ENCODE assay signal across 13 mouse cellular contexts in the genomic region with DNA sequence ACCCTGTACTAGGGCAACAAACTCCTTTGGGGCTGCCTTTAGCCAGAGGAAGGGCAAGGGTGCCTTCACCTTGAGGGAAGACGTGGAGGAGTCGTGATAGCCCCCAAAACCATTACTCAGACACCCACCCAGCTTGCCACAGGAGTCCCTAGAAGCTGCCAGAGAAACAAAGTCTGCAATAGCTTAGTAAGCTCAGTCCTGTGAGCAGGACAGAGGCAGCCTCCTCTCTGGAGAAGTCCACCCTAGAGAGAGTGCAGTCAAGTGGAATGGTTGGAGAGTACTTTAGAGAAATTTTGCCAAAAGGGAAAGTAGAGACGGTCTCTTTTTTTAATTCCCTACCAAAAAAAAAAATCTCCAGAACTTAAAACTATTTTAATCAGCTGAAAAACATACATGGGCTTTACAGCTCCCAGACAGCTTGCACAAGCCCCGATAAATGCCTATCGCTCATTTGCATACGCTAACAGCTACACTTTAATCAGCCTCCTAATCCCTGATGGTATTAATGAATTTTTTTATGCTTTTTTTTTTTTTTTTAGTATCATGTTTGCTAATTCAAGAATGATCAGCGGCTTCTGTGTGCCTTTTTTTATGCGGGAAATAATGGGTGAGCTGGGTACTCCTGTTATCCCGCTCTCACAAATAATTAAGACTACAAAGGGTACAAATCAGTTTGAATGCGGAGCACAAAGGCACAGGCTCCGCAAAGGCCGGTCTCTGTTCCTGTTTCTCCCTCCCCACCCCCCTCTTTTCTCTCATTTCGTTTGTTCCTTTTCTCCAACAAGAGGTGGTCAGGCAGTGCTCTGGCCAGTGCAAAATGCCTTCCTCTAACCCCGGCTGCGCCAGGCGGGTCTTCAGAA.
DNase-seq lines count a peak whose midpoint lies in the region; ATAC-seq lines count a peak whose summit lies in the region.
"Had no signal": no experiment of that assay in that cellular context is flagged by ENCODE, and none has a peak within 500 bp of the region (broad histone marks: within the 10 kb centered on the region; RNA-seq: fewer than 3 reads in every experiment).

No protein-coding gene starts in this region.

- 2% methylated on average over 16 of the region's 16 CpGs for WGBS in forebrain, embryonic 14.5 days
- WGBS in limb, embryonic 13.5 days, result 39% methylated on average over 16 of the region's 16 CpGs
- 13% methylated on average over 16 of the region's 16 CpGs for WGBS in neural tube, embryonic 15.5 days

- no peak overlapping the region for H3K27ac ChIP-seq in forebrain, embryonic 14.5 days (ENCODE audit: low read depth, low read length)
- no peak overlapping the region for H3K27ac ChIP-seq in limb, embryonic 13.5 days
- no peak overlapping the region for H3K27ac ChIP-seq in neural tube, embryonic 15.5 days (replicated peaks)
- H3K27ac ChIP-seq: macrophage had no signal

- peak overlapping the region; percentile 45 for H3K4me2 ChIP-seq in forebrain, embryonic 14.5 days (ENCODE audit: low read length)
- H3K4me2 ChIP-seq in limb, embryonic 13.5 days (replicated peaks), result peak overlapping the region; percentile 7; the same call in 1 of the 2 replicates
- peak overlapping the region; percentile 40 for H3K4me2 ChIP-seq in neural tube, embryonic 15.5 days

- peak; percentile 45 for DNase-seq in embryo, embryonic 9.5 days (ENCODE audit: extremely low spot score)
- DNase-seq in forebrain, embryonic 14.5 days (ENCODE audit: low spot score), result peak; percentile 62
- DNase-seq in left cerebral cortex, postnatal 10 days (ENCODE audit: extremely low spot score in 1 of 2, low spot score in 2 of 2), result no peak
- DNase-seq in spleen, adult 12 weeks (ENCODE audit: low spot score), result no peak
- DNase-seq: cerebellum, adult 8-10 months; gastrocnemius, postnatal 10 days; heart, postnatal 14 days; kidney, adult 18-20 months; right cerebral cortex, postnatal 14 days had no signal

- peaks cover 15% of the 10 kb centered on the region for H3K27me3 ChIP-seq in forebrain, embryonic 14.5 days (replicated peaks; ENCODE audit: control insufficient read depth, insufficient read depth, low read length)
- H3K27me3 ChIP-seq in limb, embryonic 13.5 days, result peaks cover 7% of the 10 kb centered on the region; the same call in 1 of the 2 replicates
- peaks cover 25% of the 10 kb centered on the region for H3K27me3 ChIP-seq in neural tube, embryonic 15.5 days (replicated peaks)

- H3K36me3 ChIP-seq in forebrain, embryonic 14.5 days (ENCODE audit: control insufficient read depth, insufficient read depth, low read length), result no peaks in the 10 kb centered on the region
- H3K36me3 ChIP-seq in limb, embryonic 13.5 days, result no peaks in the 10 kb centered on the region
- H3K36me3 ChIP-seq in neural tube, embryonic 15.5 days, result no peaks in the 10 kb centered on the region

- H3K9ac ChIP-seq in forebrain, embryonic 14.5 days (ENCODE audit: low read length), result peak overlapping the region; percentile 9; the same call in 1 of the 2 replicates
- H3K9ac ChIP-seq in limb, embryonic 13.5 days, result no peak overlapping the region
- no peak overlapping the region for H3K9ac ChIP-seq in neural tube, embryonic 15.5 days (replicated peaks)

- peaks cover 9% of the 10 kb centered on the region for H3K4me1 ChIP-seq in forebrain, embryonic 14.5 days (ENCODE audit: control insufficient read depth, insufficient read depth, low read length)
- peaks cover 8% of the 10 kb centered on the region for H3K4me1 ChIP-seq in limb, embryonic 13.5 days
- peaks cover 17% of the 10 kb centered on the region for H3K4me1 ChIP-seq in neural tube, embryonic 15.5 days

- no peaks in the 10 kb centered on the region for H3K9me3 ChIP-seq in forebrain, embryonic 14.5 days (replicated peaks; ENCODE audit: control insufficient read depth, low read length)
- H3K9me3 ChIP-seq in limb, embryonic 13.5 days, result no peaks in the 10 kb centered on the region
- H3K9me3 ChIP-seq in neural tube, embryonic 15.5 days (replicated peaks), result no peaks in the 10 kb centered on the region

- intact Hi-C loops in left cerebral cortex, postnatal 10 days (cut with DNase I), result no loop called here

- peak; percentile 59; the same call in 1 of the 2 replicates for ATAC-seq in forebrain, embryonic 14.5 days
- no peak for ATAC-seq in limb, embryonic 13.5 days (ENCODE audit: low FRiP score, low read depth)
- no peak for ATAC-seq in neural tube, embryonic 15.5 days (ENCODE audit: low FRiP score)
- ATAC-seq in granulocyte monocyte progenitor cell, adult 5-6 weeks (replicated peaks; ENCODE audit: poor library complexity, severe bottlenecking), result no peak

- peak overlapping the region; percentile 8; the same call in 1 of the 2 replicates for H3K4me3 ChIP-seq in forebrain, embryonic 14.5 days (ENCODE audit: low read depth, low read length)
- H3K4me3 ChIP-seq in limb, embryonic 13.5 days, result no peak overlapping the region
- H3K4me3 ChIP-seq in neural tube, embryonic 15.5 days (replicated peaks), result no peak overlapping the region

Comparison
In these comparisons a context has a peak if more than half of its experiments do, and no peak if none do; other contexts are left out.
1. DNase-seq: peak in embryo, embryonic 9.5 days (single experiment) and forebrain, embryonic 14.5 days (single experiment); none in left cerebral cortex, postnatal 10 days (0 of 2) and spleen, adult 12 weeks (single experiment).
2. Peak in every context shown above with its lines, with median percentiles within 50 percentile points of each other: H3K4me2 ChIP-seq.